Mouse (Mus musculus) E14TG2a.4 (cell line): ENCODE measurements around the gene Map2k6.

Experiments
- H3K27me3 ChIP-seq: 2 replicates; pipeline ENCODE4 v1.6.1; 2014; ENCODE audit warnings: low read length, control low read depth; ENCODE audit not compliant: insufficient read depth
- H3K36me3 ChIP-seq: 2 replicates; pipeline ENCODE4 v1.6.1; 2014; ENCODE audit warnings: low read length, control low read depth; ENCODE audit not compliant: insufficient read depth
- H3K4me1 ChIP-seq: replicated peaks from 2 replicates; pipeline ENCODE4 v1.6.1; 2014; ENCODE audit warnings: low read depth, low read length, control low read depth
- H3K4me3 ChIP-seq: replicated peaks from 2 replicates; pipeline ENCODE4 v1.5.1; 2014; ENCODE audit warnings: mild to moderate bottlenecking, low read length
- H3K9me3 ChIP-seq: 2 replicates; pipeline ENCODE4 v1.6.1; 2014; ENCODE audit warnings: low read length, control low read depth
- CTCF ChIP-seq: conservative IDR thresholded peaks from 2 replicates; pipeline ENCODE4 v1.5.1; 2014; ENCODE audit warnings: low read length
- NANOG ChIP-seq: IDR thresholded peaks from 2 replicates; pipeline ENCODE4 v1.6.1; 2014; ENCODE audit warnings: borderline replicate concordance, low read length, mixed read lengths
- POU5F1 ChIP-seq: IDR thresholded peaks from 2 replicates; pipeline ENCODE4 v1.6.1; 2014; ENCODE audit warnings: low read length, borderline replicate concordance

Map2k6 gene

DNA sequence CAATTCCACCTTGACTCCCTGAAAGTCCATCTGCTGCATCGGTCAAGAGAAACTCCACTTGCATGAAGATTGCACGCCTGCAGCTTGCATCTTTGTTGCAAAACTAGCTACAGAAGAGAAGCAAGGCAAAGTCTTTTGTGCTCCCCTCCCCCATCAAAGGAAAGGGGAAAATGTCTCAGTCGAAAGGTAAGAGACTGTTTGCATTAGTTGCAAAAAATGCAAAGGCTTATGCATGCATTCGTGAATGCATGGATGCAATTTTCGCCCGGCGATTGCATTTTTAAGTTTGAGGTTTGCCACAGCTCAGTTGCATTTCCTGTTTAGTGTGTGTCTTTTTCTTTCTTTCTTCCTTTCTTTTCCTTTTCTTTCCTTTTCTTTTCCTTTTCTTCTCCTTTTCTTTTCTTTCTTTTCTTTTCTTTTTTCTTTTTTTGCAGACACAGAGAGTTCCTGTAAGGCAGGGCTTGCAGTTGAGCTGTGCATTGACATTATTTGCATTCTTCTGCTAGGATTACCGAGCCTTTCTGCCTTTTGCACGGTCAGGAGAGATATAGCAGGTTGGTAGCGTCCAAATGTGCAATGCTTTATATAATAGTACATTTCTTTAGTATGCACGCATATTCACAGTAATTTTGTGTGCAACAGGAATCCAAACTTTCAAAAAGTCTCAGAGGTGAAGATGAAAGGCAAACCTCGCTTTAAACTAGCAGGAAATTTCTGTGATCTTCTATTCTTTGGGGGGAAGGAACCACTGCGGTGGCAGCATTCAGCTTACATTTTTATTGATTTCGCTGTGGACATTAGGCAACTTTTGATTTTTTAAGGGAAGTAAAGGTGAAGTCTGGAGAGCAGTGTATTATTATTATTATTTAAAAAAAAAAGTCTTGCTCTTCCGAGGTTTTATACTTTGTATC, 573 bp downstream of the Map2k6 start:
- Histone ChIP-seq H3K27me3 (peaks cover 28% of the 10 kb centered on the region), H3K9me3 (no peaks in the 10 kb centered on the region), H3K4me1 (peaks cover 41% of the 10 kb centered on the region), H3K36me3 (no peaks in the 10 kb centered on the region), H3K4me3 (peak overlapping the region; percentile 80)
- TF ChIP-seq NANOG = no peak

DNA sequence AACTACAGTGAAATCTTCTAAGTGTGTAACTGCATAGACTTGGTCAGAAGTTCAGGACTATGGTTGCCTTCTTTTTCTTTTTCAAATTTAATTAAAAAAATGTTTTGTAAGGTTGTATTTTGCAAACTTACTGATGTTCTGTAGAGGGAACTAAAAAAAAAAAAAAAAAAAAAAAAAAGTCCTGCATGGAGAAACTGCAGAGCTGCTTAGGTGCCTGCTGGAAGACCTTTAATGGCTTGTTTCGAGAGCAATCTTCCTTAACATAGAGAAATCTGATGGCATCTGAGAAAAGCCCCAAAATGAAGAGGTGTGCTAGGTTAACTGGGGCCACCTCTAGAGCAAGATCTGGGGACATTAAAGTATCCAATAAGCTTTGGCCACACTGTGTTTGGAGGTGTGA, 1.4 kb downstream of the Map2k6 start:
- Histone ChIP-seq H3K4me1 (peaks cover 38% of the 10 kb centered on the region), H3K4me3 (no peak overlapping the region), H3K27me3 (peaks cover 23% of the 10 kb centered on the region), H3K9me3 (no peaks in the 10 kb centered on the region), H3K36me3 (no peaks in the 10 kb centered on the region)
- TF ChIP-seq NANOG (no peak), CTCF (no peak), POU5F1 (no peak)

DNA sequence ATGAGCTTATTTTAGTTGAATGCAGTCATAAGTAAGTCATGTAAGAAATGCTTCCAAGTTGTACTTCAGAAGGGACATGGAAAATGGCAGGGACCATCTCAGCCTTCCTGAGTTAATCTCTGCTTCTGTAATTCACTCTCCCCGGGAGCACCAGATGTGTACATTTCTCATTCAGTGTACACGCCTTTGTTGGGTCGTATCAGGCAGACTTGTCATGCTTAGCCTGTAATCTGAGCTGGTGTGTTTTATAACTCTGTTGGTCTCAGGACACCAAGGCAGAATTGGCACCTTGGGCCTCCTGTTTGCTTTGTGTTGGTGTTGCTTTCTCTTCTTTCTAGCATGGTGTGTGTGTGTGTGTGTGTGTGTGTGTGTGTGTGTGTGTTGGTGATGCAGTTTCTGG, 3.7 kb downstream of the Map2k6 start:
- Histone ChIP-seq H3K36me3 (no peaks in the 10 kb centered on the region), H3K4me1 (peaks cover 17% of the 10 kb centered on the region), H3K9me3 (no peaks in the 10 kb centered on the region), H3K27me3 (peaks cover 5% of the 10 kb centered on the region; the same call in 1 of the 2 replicates), H3K4me3 (no peak overlapping the region)
- TF ChIP-seq POU5F1 (no peak), CTCF (no peak), NANOG (no peak)

GRCm38 (mm10) chr11:110403602-110404001, 4.7 kb downstream of the Map2k6 start:
- Histone ChIP-seq H3K27me3 (no peaks in the 10 kb centered on the region), H3K4me1 (peaks cover 13% of the 10 kb centered on the region), H3K9me3 (no peaks in the 10 kb centered on the region), H3K36me3 (no peaks in the 10 kb centered on the region), H3K4me3 (no peak overlapping the region)
- no peak for TF ChIP-seq CTCF
- TF ChIP-seq NANOG = no peak
- no peak for TF ChIP-seq POU5F1

DNA sequence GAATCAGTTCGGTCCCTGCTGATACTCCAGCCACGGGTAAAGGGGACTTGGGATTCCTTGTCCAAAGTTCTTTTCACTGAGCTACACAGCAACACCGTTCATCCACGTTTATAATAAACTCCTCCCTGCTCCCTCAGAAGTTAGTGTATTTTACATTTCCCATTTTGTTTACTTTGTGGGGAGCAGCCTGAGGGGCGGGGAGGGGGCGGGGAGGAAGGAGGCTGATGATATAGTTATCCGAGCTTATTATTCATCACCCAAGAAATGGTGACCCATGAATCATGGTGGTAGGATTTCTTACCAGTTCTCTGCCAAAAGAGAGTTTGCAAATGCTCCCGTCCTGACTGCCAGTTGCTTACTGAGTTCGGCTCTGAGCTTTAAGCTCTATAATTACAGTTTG, 6.7 kb downstream of the Map2k6 start:
- no peaks in the 10 kb centered on the region for H3K36me3 ChIP-seq
- peaks cover 15% of the 10 kb centered on the region for H3K4me1 ChIP-seq
- H3K4me3 ChIP-seq = no peak overlapping the region
- H3K27me3 ChIP-seq = no peaks in the 10 kb centered on the region
- TF ChIP-seq NANOG = no peak
- no peak for TF ChIP-seq CTCF
- TF ChIP-seq POU5F1 = no peak
- H3K9me3 ChIP-seq = no peaks in the 10 kb centered on the region

DNA sequence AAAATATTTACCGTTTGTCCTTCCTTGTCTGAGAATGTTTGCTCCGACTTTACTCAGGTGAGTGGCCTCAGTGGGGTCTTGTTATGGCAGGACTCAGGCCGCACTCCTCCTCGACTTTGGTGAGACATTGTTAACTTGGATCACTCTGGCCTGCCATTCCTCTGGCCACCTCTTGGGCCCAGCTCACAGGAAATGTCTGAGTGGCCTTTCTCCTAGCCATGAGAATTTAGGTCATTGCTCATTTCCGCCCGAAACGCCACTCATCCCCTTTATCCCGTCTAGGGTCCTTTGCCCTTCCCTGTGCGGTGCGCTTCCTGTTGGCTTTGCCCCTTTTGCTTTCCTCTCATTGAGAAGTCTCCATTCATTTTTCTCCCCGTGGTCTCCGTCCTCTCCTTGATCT, 10.2 kb downstream of the Map2k6 start:
- peaks cover 18% of the 10 kb centered on the region for H3K4me1 ChIP-seq
- no peaks in the 10 kb centered on the region for H3K27me3 ChIP-seq
- peaks cover 14% of the 10 kb centered on the region for H3K9me3 ChIP-seq
- H3K36me3 ChIP-seq = no peaks in the 10 kb centered on the region
- H3K4me3 ChIP-seq = peak overlapping the region; percentile 32; the same call in 1 of the 2 replicates
- TF ChIP-seq POU5F1 = no peak
- no peak for TF ChIP-seq CTCF
- no peak for TF ChIP-seq NANOG

- no peaks in the 10 kb centered on the region for H3K36me3 ChIP-seq
- peaks cover 18% of the 10 kb centered on the region for H3K4me1 ChIP-seq
- no peaks in the 10 kb centered on the region for H3K27me3 ChIP-seq
- TF ChIP-seq NANOG (no peak), POU5F1 (no peak), CTCF (peak; percentile 52)
- no peak overlapping the region for H3K4me3 ChIP-seq
- peaks cover 14% of the 10 kb centered on the region for H3K9me3 ChIP-seq
Measured at GRCm38 (mm10) chr11:110409776-110410175, 10.9 kb downstream of the Map2k6 start.

DNA sequence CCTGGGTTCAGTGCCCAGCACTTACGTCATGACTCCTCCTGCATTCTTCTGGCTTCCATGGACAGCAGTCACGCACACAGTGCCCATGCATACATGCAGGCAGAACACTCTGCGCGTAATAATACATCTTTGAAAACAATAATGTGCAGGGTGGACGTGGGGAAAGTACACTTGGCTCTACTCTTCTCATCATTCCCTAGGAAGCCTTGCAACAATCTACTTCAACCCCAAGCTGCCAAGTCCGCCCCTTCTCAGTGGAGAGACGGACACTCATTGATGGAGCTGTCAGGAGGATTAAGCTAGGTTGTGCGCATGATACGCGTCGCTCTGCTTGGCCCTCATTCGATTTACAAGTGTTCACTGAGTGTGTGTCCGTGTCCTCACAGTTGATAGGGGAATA, 12.7 kb downstream of the Map2k6 start:
- TF ChIP-seq CTCF (no peak), NANOG (no peak), POU5F1 (no peak)
- Histone ChIP-seq H3K4me1 (peaks cover 18% of the 10 kb centered on the region), H3K27me3 (no peaks in the 10 kb centered on the region), H3K9me3 (peaks cover 14% of the 10 kb centered on the region), H3K36me3 (no peaks in the 10 kb centered on the region), H3K4me3 (no peak overlapping the region)

GRCm38 (mm10) chr11:110414263-110414662, 15.3 kb downstream of the Map2k6 start:
- TF ChIP-seq CTCF (no peak), POU5F1 (no peak), NANOG (no peak)
- no peak overlapping the region for H3K4me3 ChIP-seq
- peaks cover 10% of the 10 kb centered on the region for H3K4me1 ChIP-seq
- H3K27me3 ChIP-seq = no peaks in the 10 kb centered on the region
- no peaks in the 10 kb centered on the region for H3K36me3 ChIP-seq
- peaks cover 14% of the 10 kb centered on the region for H3K9me3 ChIP-seq
